Mouse (Mus musculus) forebrain, embryonic 16.5 days (tissue): Measurements from ENCODE around the gene Sec14l3. TPM values are rescaled to one million over a fixed set of nuclear protein-coding genes. Genes with fewer than 3 reads are reported as not detected.

ENCODE experiments used
- ATAC-seq: fragments of 200-750 bp; cut with Nextera tagmentation; 2 replicates; pipeline ENCODE4 v1.8.0; 2017; ENCODE audit warnings: mild to moderate bottlenecking, moderate library complexity
- H3K27ac ChIP-seq: fragments of 300-500 bp; sonication (generic); 2 replicates; pipeline ENCODE4 v1.5.1; 2014; ENCODE audit warnings: low read length, control low read depth
- H3K27me3 ChIP-seq: fragments of 300-500 bp; sonication (generic); replicated peaks from 2 replicates; pipeline ENCODE4 v1.6.1; 2014; ENCODE audit warnings: low read length; ENCODE audit not compliant: control insufficient read depth, insufficient read depth
- H3K36me3 ChIP-seq: fragments of 300-500 bp; sonication (generic); 2 replicates; pipeline ENCODE4 v1.6.1; 2014; ENCODE audit not compliant: control insufficient read depth, insufficient read depth
- H3K4me1 ChIP-seq: fragments of 300-500 bp; sonication (generic); replicated peaks from 2 replicates; pipeline ENCODE4 v1.6.1; 2014; ENCODE audit warnings: low read length; ENCODE audit not compliant: control insufficient read depth, insufficient read depth
- H3K4me2 ChIP-seq: fragments of 300-500 bp; sonication (generic); 2 replicates; pipeline ENCODE4 v1.6.1; 2014; ENCODE audit warnings: mild to moderate bottlenecking, low read length, control low read depth
- H3K4me3 ChIP-seq: fragments of 300-500 bp; sonication (generic); replicated peaks from 2 replicates; pipeline ENCODE4 v1.5.1; 2014; ENCODE audit warnings: mild to moderate bottlenecking, low read length, control low read depth
- H3K9ac ChIP-seq: fragments of 300-500 bp; sonication (generic); replicated peaks from 2 replicates; pipeline ENCODE4 v1.6.1; 2014; ENCODE audit warnings: low read depth, low read length, control low read depth
- H3K9me3 ChIP-seq: fragments of 300-500 bp; sonication (generic); 2 replicates; pipeline ENCODE4 v1.6.1; 2016; ENCODE audit warnings: low read length; ENCODE audit not compliant: control insufficient read depth
- WGBS: fragments of 180-500 bp; shearing (Covaris S2); extraction: QIAGEN DNeasy Blood & Tissue Kit; methylation state at CpG from one replicate; pipeline ENCODE4 v1.1.7; 2014; 5-methylcytosine and 5-hydroxymethylcytosine counted together
- polyA plus RNA-seq: library from polyadenylated mRNA; unstranded; fragments of >200 nt; fragmentation: Nextera tagmentation; extraction: Ambion mirVana; gene quantifications from 2 replicates; pipeline ENCODE4 v1.2.1, GENCODE M21; 2015

The Sec14l3 gene
- polyA plus RNA-seq, 1 experiment from 2014 or later, result 2.8 TPM

GRCm38 (mm10) chr11:4080219-4080618 lies 15.6 kb downstream of the Sec14l3 start:
- H3K36me3 ChIP-seq, result no peaks in the 10 kb centered on the region
- no peak overlapping the region for H3K4me2 ChIP-seq
- WGBS, result 13% methylated on average over 4 of the region's 4 CpGs
- no peaks in the 10 kb centered on the region for H3K4me1 ChIP-seq
- H3K9ac ChIP-seq, result no peak overlapping the region
- H3K4me3 ChIP-seq, result no peak overlapping the region
- no peak overlapping the region for H3K27ac ChIP-seq
- no peak for ATAC-seq
- H3K9me3 ChIP-seq, result no peaks in the 10 kb centered on the region
- no peaks in the 10 kb centered on the region for H3K27me3 ChIP-seq

GRCm38 (mm10) chr11:4083316-4084078 lies 18.9 kb downstream of the Sec14l3 start:
- Histone ChIP-seq H3K4me3 (no peak overlapping the region), H3K9me3 (no peaks in the 10 kb centered on the region), H3K4me1 (no peaks in the 10 kb centered on the region), H3K4me2 (no peak overlapping the region), H3K27ac (no peak overlapping the region), H3K9ac (no peak overlapping the region), H3K36me3 (no peaks in the 10 kb centered on the region), H3K27me3 (no peaks in the 10 kb centered on the region)
- 28% methylated on average over 5 of the region's 5 CpGs for WGBS
- peak; percentile 45; the same call in 1 of the 2 replicates for ATAC-seq

DNA sequence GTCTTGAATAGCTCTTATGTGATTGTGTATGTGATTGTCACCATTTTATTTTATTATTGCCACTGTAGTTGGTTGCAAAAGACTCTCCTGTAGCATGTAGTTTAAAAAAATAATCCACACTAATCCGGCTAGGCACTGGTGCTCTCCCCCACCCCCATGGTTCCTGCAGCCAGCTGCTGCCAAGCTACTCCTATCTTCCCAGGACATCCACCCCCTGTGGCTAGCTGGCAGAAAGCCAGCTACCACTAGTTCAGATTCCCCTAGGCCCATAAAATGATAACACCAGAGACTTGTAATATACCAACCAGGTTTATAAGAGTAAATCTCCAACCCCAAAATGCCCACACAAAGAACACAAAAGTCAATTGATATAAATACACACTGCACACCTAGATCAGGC lies 21.6 kb downstream of the Sec14l3 start:
- Histone ChIP-seq H3K4me2 (no peak overlapping the region), H3K9ac (no peak overlapping the region), H3K4me3 (no peak overlapping the region), H3K27me3 (no peaks in the 10 kb centered on the region), H3K9me3 (no peaks in the 10 kb centered on the region), H3K36me3 (no peaks in the 10 kb centered on the region), H3K4me1 (no peaks in the 10 kb centered on the region), H3K27ac (no peak overlapping the region)
- ATAC-seq, result no peak
- 65% methylated on average over 1 of the region's 1 CpGs for WGBS

GRCm38 (mm10) chr11:4087267-4087666 lies 22.6 kb downstream of the Sec14l3 start:
- no peaks in the 10 kb centered on the region for H3K4me1 ChIP-seq
- H3K36me3 ChIP-seq, result no peaks in the 10 kb centered on the region
- H3K27me3 ChIP-seq, result no peaks in the 10 kb centered on the region
- no peak overlapping the region for H3K4me3 ChIP-seq
- no peak overlapping the region for H3K4me2 ChIP-seq
- no peaks in the 10 kb centered on the region for H3K9me3 ChIP-seq
- no peak overlapping the region for H3K27ac ChIP-seq
- H3K9ac ChIP-seq, result no peak overlapping the region
- no peak for ATAC-seq
- 40% methylated on average over 2 of the region's 2 CpGs for WGBS

- Histone ChIP-seq H3K9me3 (no peaks in the 10 kb centered on the region), H3K4me2 (no peak overlapping the region), H3K27me3 (no peaks in the 10 kb centered on the region), H3K36me3 (no peaks in the 10 kb centered on the region), H3K4me3 (no peak overlapping the region), H3K4me1 (peaks cover 16% of the 10 kb centered on the region), H3K9ac (no peak overlapping the region), H3K27ac (no peak overlapping the region)
- WGBS, result 85% methylated on average over 18 of the region's 18 CpGs
- ATAC-seq, result no peak
Observed at GRCm38 (mm10) chr11:4093459-4094377, 29.1 kb downstream of the Sec14l3 start.

DNA sequence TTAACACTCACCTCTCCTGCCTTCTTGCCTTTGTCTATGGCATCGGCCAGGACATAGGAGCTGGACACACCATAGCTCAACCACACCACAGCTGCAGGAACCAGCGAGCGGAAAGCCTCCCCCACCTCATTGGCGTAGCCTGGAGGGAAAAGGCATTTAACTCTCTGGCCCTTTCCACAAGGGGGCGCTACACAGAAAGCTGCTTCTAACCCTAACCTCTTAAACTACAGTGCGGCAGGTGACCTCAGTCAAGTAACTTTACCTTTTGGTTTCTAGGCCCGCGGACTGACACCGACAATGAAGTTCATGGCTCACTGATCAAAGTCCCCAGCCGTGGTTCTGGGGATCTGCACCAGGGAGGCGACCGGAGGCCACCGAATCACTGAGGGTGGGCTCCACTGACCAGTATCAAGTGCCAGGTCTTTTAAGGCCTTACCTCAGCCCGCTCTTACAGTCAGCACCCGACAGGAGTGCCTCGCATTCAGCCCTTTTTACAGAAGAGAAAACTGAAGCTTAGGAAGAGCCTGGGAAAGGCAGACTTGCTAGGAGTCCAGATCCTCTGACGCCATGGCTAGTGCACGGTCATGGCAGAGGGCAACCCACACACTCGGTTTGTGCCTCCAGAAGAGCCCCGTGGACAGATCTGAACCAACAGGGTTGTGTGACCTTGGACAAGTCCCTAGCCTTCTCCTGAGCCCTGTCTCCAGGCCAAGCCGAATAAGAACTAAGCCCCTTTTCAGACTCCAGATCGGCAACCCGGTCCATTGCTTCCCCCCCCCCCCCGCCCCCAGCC lies 29.9 kb downstream of the Sec14l3 start:
- H3K4me2 ChIP-seq, result peak overlapping the region; percentile 64
- ATAC-seq, result no peak
- no peaks in the 10 kb centered on the region for H3K27me3 ChIP-seq
- no peaks in the 10 kb centered on the region for H3K9me3 ChIP-seq
- H3K9ac ChIP-seq, result peak overlapping the region; percentile 51
- H3K27ac ChIP-seq, result no peak overlapping the region
- H3K4me3 ChIP-seq, result peak overlapping the region; percentile 53
- whole genome bisulfite sequencing, result 5% methylated on average over 23 of the region's 24 CpGs
- peaks cover 16% of the 10 kb centered on the region for H3K4me1 ChIP-seq
- H3K36me3 ChIP-seq, result no peaks in the 10 kb centered on the region

GRCm38 (mm10) chr11:4095171-4096053 lies 30.8 kb downstream of the Sec14l3 start, which contains the start of gene Mtfp1:
Gene Mtfp1 (minus strand): TSS chr11:4095445.
- peak within 1 kb of the TSS; percentile 64 for H3K4me2 ChIP-seq
- peaks cover 16% of the 10 kb centered on the region for H3K4me1 ChIP-seq
- peak within 1 kb of the TSS; percentile 65 for H3K27ac ChIP-seq
- no peaks in the 10 kb centered on the region for H3K36me3 ChIP-seq
- peak within 1 kb of the TSS; percentile 53 for H3K4me3 ChIP-seq
- H3K27me3 ChIP-seq, result no peaks in the 10 kb centered on the region
- H3K9me3 ChIP-seq, result no peaks in the 10 kb centered on the region
- ATAC-seq, result no peak
- 6% methylated on average over 32 of the region's 34 CpGs for WGBS
- peak within 1 kb of the TSS; percentile 59 for H3K9ac ChIP-seq
